Comparison of ENCODE assay signal across 9 mouse cellular contexts in the genomic region with DNA sequence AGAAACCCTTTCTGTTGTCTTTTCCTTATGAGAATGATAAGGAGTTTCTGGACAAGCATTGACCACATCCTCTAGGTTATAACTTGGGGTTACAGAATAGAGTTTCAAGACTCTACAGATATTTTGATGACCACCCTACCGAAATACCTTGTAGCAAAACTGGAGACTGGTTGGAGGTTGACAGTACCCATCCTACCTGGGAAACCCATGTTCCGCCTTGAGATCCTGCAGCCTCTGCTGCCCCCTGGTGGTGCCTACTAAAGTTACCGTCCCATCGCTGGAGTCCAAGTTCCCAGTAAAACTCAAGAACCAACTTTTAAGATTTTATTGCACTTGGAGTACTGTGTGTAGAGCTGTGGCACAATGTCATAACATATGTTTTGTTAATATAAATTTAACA.
DNase-seq lines count a peak whose midpoint lies in the region; ATAC-seq and TF ChIP-seq lines count a peak whose summit lies in the region.
"Had no signal": no experiment of that assay in that cellular context is flagged by ENCODE, and none has a peak within 500 bp of the region (broad histone marks: within the 10 kb centered on the region; RNA-seq: fewer than 3 reads in every experiment).

No protein-coding gene starts in this region.

- H3K4me2 ChIP-seq in neural tube, embryonic 15.5 days = no peak overlapping the region
- no peak overlapping the region for H3K4me2 ChIP-seq in forebrain, embryonic 14.5 days (ENCODE audit: low read length)
- H3K4me2 ChIP-seq in liver, embryonic 14.5 days (ENCODE audit: low read depth) = no peak overlapping the region
- H3K4me2 ChIP-seq: neural tube, embryonic 12.5 days had no signal

- no peaks in the 10 kb centered on the region for H3K36me3 ChIP-seq in neural tube, embryonic 15.5 days
- H3K36me3 ChIP-seq in forebrain, embryonic 14.5 days (ENCODE audit: control insufficient read depth, insufficient read depth, low read length) = no peaks in the 10 kb centered on the region
- H3K36me3 ChIP-seq in liver, embryonic 14.5 days (replicated peaks; ENCODE audit: control insufficient read depth, insufficient read depth, low read depth) = no peaks in the 10 kb centered on the region
- H3K36me3 ChIP-seq: neural tube, embryonic 12.5 days had no signal

- H3K4me1 ChIP-seq in neural tube, embryonic 15.5 days = no peaks in the 10 kb centered on the region
- H3K4me1 ChIP-seq in forebrain, embryonic 14.5 days (ENCODE audit: control insufficient read depth, insufficient read depth, low read length) = no peaks in the 10 kb centered on the region
- no peaks in the 10 kb centered on the region for H3K4me1 ChIP-seq in liver, embryonic 14.5 days (replicated peaks; ENCODE audit: control insufficient read depth in 2 of 2, insufficient read depth in 2 of 2, low read length in 1 of 2)
- H3K4me1 ChIP-seq: neural tube, embryonic 12.5 days had no signal

- DNase-seq in neural tube, embryonic 10.5 days (ENCODE audit: extremely low spot score, low spot score) = peak; percentile 58
- peak; percentile 1 for DNase-seq in c-Kit-negative CD71-positive TER-119-positive erythroid progenitor cells, embryonic 14.5 days (ENCODE audit: low read depth, low spot score)
- DNase-seq in forebrain, embryonic 14.5 days (ENCODE audit: low spot score) = peak; percentile 56
- DNase-seq in kidney, postnatal 10 days = peak; percentile 76
- DNase-seq in liver, embryonic 14.5 days (ENCODE audit: low read depth in 3 of 3, low spot score in 3 of 3) = no peak
- DNase-seq in retina, adult 2 months (ENCODE audit: low read depth, low spot score) = peak; percentile 4
- DNase-seq in urinary bladder, postnatal 25 days (ENCODE audit: low spot score) = peak; percentile 62

- no peak for TF ChIP-seq EP300 in liver, embryonic 14.5 days (IDR thresholded peaks at IDR 0.05; ENCODE audit: low read depth)

- no peaks in the 10 kb centered on the region for H3K27me3 ChIP-seq in neural tube, embryonic 15.5 days (replicated peaks)
- no peaks in the 10 kb centered on the region for H3K27me3 ChIP-seq in forebrain, embryonic 14.5 days (replicated peaks; ENCODE audit: control insufficient read depth, insufficient read depth, low read length)
- H3K27me3 ChIP-seq in liver, embryonic 14.5 days (ENCODE audit: control insufficient read depth, insufficient read depth, low read length) = no peaks in the 10 kb centered on the region
- H3K27me3 ChIP-seq: neural tube, embryonic 12.5 days had no signal

- WGBS in neural tube, embryonic 15.5 days = 38% methylated on average over 4 of the region's 4 CpGs
- WGBS in forebrain, embryonic 14.5 days = 29% methylated on average over 4 of the region's 4 CpGs
- 20% methylated on average over 4 of the region's 4 CpGs for WGBS in liver, embryonic 14.5 days (ENCODE audit: insufficient replicate concordance)

- no peak overlapping the region for H3K4me3 ChIP-seq in neural tube, embryonic 15.5 days (replicated peaks)
- H3K4me3 ChIP-seq in forebrain, embryonic 14.5 days (ENCODE audit: low read depth, low read length) = no peak overlapping the region
- no peak overlapping the region for H3K4me3 ChIP-seq in liver, embryonic 14.5 days (ENCODE audit: insufficient read depth in 1 of 2, low read depth in 2 of 2, low read length in 2 of 2)
- H3K4me3 ChIP-seq: neural tube, embryonic 12.5 days had no signal

- no peak for ATAC-seq in neural tube, embryonic 15.5 days (ENCODE audit: low FRiP score)
- ATAC-seq in forebrain, embryonic 14.5 days = peak; percentile 61
- no peak for ATAC-seq in liver, embryonic 14.5 days (ENCODE audit: insufficient read depth)

- H3K27ac ChIP-seq in neural tube, embryonic 15.5 days (replicated peaks) = no peak overlapping the region
- no peak overlapping the region for H3K27ac ChIP-seq in forebrain, embryonic 14.5 days (ENCODE audit: low read depth, low read length)
- no peak overlapping the region for H3K27ac ChIP-seq in liver, embryonic 14.5 days
- H3K27ac ChIP-seq: neural tube, embryonic 12.5 days had no signal

- H3K9ac ChIP-seq in neural tube, embryonic 15.5 days (replicated peaks) = no peak overlapping the region
- H3K9ac ChIP-seq in forebrain, embryonic 14.5 days (ENCODE audit: low read length) = no peak overlapping the region
- H3K9ac ChIP-seq in liver, embryonic 14.5 days (replicated peaks) = no peak overlapping the region
- H3K9ac ChIP-seq: neural tube, embryonic 12.5 days had no signal

- TF ChIP-seq CTCF in liver, embryonic 14.5 days (IDR thresholded peaks at IDR 0.05; ENCODE audit: low read depth) = peak; percentile 79

- H3K9me3 ChIP-seq in neural tube, embryonic 15.5 days (replicated peaks) = no peaks in the 10 kb centered on the region
- no peaks in the 10 kb centered on the region for H3K9me3 ChIP-seq in forebrain, embryonic 14.5 days (replicated peaks; ENCODE audit: control insufficient read depth, low read length)
- H3K9me3 ChIP-seq in liver, embryonic 14.5 days (ENCODE audit: control insufficient read depth, low read length) = no peaks in the 10 kb centered on the region
- H3K9me3 ChIP-seq: neural tube, embryonic 12.5 days had no signal

Comparison
In these comparisons a context has a peak if more than half of its experiments do, and no peak if none do; other contexts are left out.
1. DNase-seq: peak in neural tube, embryonic 10.5 days (single experiment), c-Kit-negative CD71-positive TER-119-positive erythroid progenitor cells, embryonic 14.5 days (single experiment), forebrain, embryonic 14.5 days (single experiment), kidney, postnatal 10 days (single experiment), retina, adult 2 months (single experiment) and urinary bladder, postnatal 25 days (single experiment); none in liver, embryonic 14.5 days (0 of 3).